Mouse (Mus musculus) thymus, adult 2 months (tissue): ENCODE measurements around the gene Ces2g. TPM values are rescaled to one million over a fixed set of nuclear protein-coding genes. Genes with fewer than 3 reads are reported as not detected.

Source experiments
- DNase-seq: peaks from one replicate; pipeline ENCODE4 v3.0.0; 2021
- H3K27ac ChIP-seq: fragments of 200-500 bp; 2 replicates; pipeline ENCODE4 v1.5.1; 2012; ENCODE audit warnings: low read length, control low read depth; ENCODE audit not compliant: control insufficient read depth, insufficient read depth
- H3K27me3 ChIP-seq: fragments of 200-500 bp; 2 replicates; pipeline ENCODE4 v1.6.1; 2012; ENCODE audit warnings: mild to moderate bottlenecking, low read length, moderate library complexity, mixed read lengths; ENCODE audit not compliant: control insufficient read depth, insufficient read depth
- H3K36me3 ChIP-seq: fragments of 200-500 bp; 2 replicates; pipeline ENCODE4 v1.6.1; 2012; ENCODE audit warnings: mild to moderate bottlenecking, low read length, moderate library complexity; ENCODE audit not compliant: control insufficient read depth, insufficient read depth
- H3K4me1 ChIP-seq: fragments of 200-500 bp; replicated peaks from 2 replicates; pipeline ENCODE4 v1.6.1; 2012; ENCODE audit warnings: low read length; ENCODE audit not compliant: control insufficient read depth, insufficient read depth
- H3K4me3 ChIP-seq: fragments of 200-500 bp; 2 replicates; pipeline ENCODE4 v1.5.1; 2012; ENCODE audit warnings: mild to moderate bottlenecking, low read length, control low read depth, moderate library complexity; ENCODE audit not compliant: control insufficient read depth, insufficient read depth
- CTCF ChIP-seq: fragments of 200-500 bp; IDR thresholded peaks from 2 replicates; pipeline ENCODE4 v1.5.1; 2012; ENCODE audit warnings: mild to moderate bottlenecking, control low read depth, low read length, moderate library complexity, borderline replicate concordance; ENCODE audit not compliant: control insufficient read depth, poor library complexity, insufficient read depth; ENCODE audit errors: extremely low read depth
- POLR2A ChIP-seq: fragments of 200-500 bp; IDR thresholded peaks from 2 replicates; pipeline ENCODE4 v1.6.1; 2012; ENCODE audit warnings: mild to moderate bottlenecking, low read length, control low read depth, moderate library complexity; ENCODE audit not compliant: control insufficient read depth, poor library complexity, insufficient read depth; ENCODE audit errors: extremely low read depth
- WGBS: fragments of 180-500 bp; shearing (Covaris S2); methylation state at CpG from one replicate; pipeline ENCODE4 v1.1.7; 2018; 5-methylcytosine and 5-hydroxymethylcytosine counted together
- polyA plus RNA-seq: library from polyadenylated mRNA; depleted of rRNA; stranded (reverse); fragments of >200 nt; gene quantifications from 2 replicates; pipeline ENCODE4 v1.2.3, GENCODE M21; 2012; rRNA removed

Gene Ces2g
- 7.6 and 7.8 TPM in 2 replicates for polyA plus RNA-seq

DNA sequence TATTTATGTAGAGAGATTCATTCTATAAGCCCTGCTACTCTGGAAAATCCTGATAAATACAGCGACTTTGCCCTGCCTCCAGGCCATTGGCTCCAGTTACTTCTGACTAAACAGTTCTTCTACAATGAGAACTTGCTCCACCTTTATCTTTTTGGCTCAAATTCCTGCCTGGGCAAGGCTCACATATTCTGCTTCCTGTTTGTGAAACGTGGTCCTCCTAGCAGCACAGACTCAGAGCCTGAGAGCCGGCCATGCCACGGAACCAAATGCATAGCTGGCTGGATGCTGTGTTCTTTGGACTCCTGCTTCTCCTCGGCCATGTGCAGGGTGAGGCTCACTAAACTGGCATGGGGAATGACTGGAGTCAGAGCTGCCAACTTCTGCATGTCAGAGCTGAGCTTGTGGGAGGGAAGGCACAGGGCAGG lies at the start of gene Ces2g:
TSS of gene Ces2g (plus strand) at position 182 of the 425 bp plus-strand sequence.
- Histone ChIP-seq H3K27ac (no peak within 1 kb of the TSS), H3K27me3 (no peaks in the 10 kb centered on the region), H3K4me1 (no peaks in the 10 kb centered on the region), H3K36me3 (no peaks in the 10 kb centered on the region), H3K4me3 (no peak within 1 kb of the TSS)
- 30% methylated on average over 5 of the region's 5 CpGs for WGBS
- DNase-seq = no peak
- TF ChIP-seq POLR2A = no peak
- TF ChIP-seq CTCF = no peak

GRCm38 (mm10) chr8:104925972-104926596 lies 35.4 kb upstream of the Ces2g start, which contains the start of gene Ces2e:
Gene Ces2e (plus strand): TSS chr8:104926260.
- no peaks in the 10 kb centered on the region for H3K4me1 ChIP-seq
- no peak for TF ChIP-seq CTCF
- TF ChIP-seq POLR2A = no peak
- 56% methylated on average over 5 of the region's 5 CpGs for WGBS
- H3K36me3 ChIP-seq = no peaks in the 10 kb centered on the region
- no peak within 1 kb of the TSS for H3K27ac ChIP-seq
- DNase-seq = no peak
- H3K4me3 ChIP-seq = no peak within 1 kb of the TSS
- H3K27me3 ChIP-seq = no peaks in the 10 kb centered on the region

DNA sequence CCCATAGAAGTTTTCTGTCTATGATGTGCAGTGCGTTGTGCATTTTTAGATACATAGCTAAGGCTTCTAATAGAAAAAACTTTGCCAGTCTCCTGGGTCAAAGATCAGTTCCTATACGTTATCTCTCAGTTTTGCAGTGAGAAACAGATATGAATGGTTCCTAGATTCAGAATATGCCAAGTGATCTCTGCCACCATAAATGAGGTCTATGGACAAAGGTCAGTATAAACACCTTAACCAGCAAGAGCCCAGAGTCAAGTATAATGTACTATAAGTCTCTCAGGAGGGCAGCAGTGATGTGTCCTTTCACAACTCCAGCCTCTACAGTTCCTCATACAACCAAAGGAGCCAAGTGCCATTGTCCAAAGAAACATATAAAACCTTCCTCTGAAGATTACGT lies 34.2 kb upstream of the Ces2g start:
- H3K27me3 ChIP-seq = no peaks in the 10 kb centered on the region
- 90% methylated on average over 3 of the region's 3 CpGs for WGBS
- H3K4me3 ChIP-seq = no peak overlapping the region
- no peak for TF ChIP-seq CTCF
- no peak for TF ChIP-seq POLR2A
- DNase-seq = no peak
- no peaks in the 10 kb centered on the region for H3K36me3 ChIP-seq
- H3K4me1 ChIP-seq = no peaks in the 10 kb centered on the region
- no peak overlapping the region for H3K27ac ChIP-seq

GRCm38 (mm10) chr8:104944665-104945064 lies 16.9 kb upstream of the Ces2g start:
- 86% methylated on average over 2 of the region's 2 CpGs for WGBS
- Histone ChIP-seq H3K27ac (no peak overlapping the region), H3K4me1 (no peaks in the 10 kb centered on the region), H3K27me3 (no peaks in the 10 kb centered on the region), H3K4me3 (no peak overlapping the region), H3K36me3 (no peaks in the 10 kb centered on the region)
- no peak for TF ChIP-seq POLR2A
- no peak for TF ChIP-seq CTCF
- DNase-seq = no peak

GRCm38 (mm10) chr8:104947056-104947455 lies 14.5 kb upstream of the Ces2g start, which contains the start of gene Ces2f:
Gene Ces2f (plus strand): TSS chr8:104947356.
- TF ChIP-seq CTCF (no peak), POLR2A (no peak)
- no peak for DNase-seq
- Histone ChIP-seq H3K27ac (no peak within 1 kb of the TSS), H3K4me3 (no peak within 1 kb of the TSS), H3K36me3 (no peaks in the 10 kb centered on the region), H3K27me3 (no peaks in the 10 kb centered on the region), H3K4me1 (no peaks in the 10 kb centered on the region)
- 83% methylated on average over 4 of the region's 4 CpGs for WGBS

GRCm38 (mm10) chr8:104949031-104949430 lies 12.5 kb upstream of the Ces2g start:
- no peak for DNase-seq
- TF ChIP-seq POLR2A = no peak
- no peak for TF ChIP-seq CTCF
- H3K36me3 ChIP-seq = no peaks in the 10 kb centered on the region
- H3K4me3 ChIP-seq = no peak overlapping the region
- 93% methylated on average over 5 of the region's 5 CpGs for WGBS
- no peaks in the 10 kb centered on the region for H3K4me1 ChIP-seq
- no peaks in the 10 kb centered on the region for H3K27me3 ChIP-seq
- H3K27ac ChIP-seq = no peak overlapping the region
